Mouse (Mus musculus): Measurements from ENCODE around the gene Fbxw21.

GRCm38 (mm10) chr9:109116205-109116604 is 45.6 kb downstream of the Fbxw21 start:
- no peak for TF ChIP-seq CTCF (IDR thresholded peaks at IDR 0.05)
- no peak for TF ChIP-seq POLR2A (IDR thresholded peaks at IDR 0.05; ENCODE audit: insufficient read depth, low read depth, low read length)
- TF ChIP-seq EP300 (IDR thresholded peaks at IDR 0.05; ENCODE audit: insufficient read depth, low read depth, low read length), result no peak

Data from heart, adult 2 months (tissue).